In the genomic region with DNA sequence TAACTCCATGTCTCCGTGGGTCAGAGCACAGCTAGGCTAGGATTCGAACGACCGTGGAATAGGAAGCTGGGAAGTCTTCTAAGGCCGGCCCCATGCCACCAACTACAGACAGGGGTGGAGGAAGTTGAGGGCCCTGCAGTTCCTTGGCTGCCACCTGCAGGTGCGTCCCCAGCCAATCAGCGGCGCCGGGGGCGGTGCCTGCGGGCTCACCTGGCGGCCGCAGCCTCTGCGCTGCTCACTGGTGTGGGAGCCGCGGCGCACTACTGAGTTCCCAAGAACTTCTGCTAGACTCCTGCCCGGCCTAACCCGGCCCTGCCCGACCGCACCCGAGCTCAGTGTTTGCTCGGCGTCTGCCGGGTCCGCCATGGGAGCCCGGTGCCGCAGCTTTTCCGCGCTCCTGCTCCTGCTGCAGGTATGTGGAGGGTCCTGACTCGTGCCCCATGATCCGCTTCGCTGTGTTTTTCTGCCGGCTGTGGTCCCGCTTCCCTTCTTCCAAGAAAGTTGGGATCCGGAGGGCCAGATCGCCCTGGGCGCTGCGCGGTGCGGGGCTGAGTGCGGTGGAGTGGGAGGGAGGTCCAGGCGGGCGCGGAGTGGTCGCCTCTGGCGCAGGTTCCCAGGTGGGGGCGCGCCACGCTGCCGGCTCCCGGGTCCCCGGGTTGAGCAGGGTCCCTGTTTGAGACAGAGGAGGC, we compare ENCODE assay signal across 9 mouse cellular contexts. TPM values are rescaled to one million over a fixed set of nuclear protein-coding genes. Genes with fewer than 3 reads are reported as not detected.
DNase-seq lines count a peak whose midpoint lies in the region; ATAC-seq and TF ChIP-seq lines count a peak whose summit lies in the region.
"Had no signal": no experiment of that assay in that cellular context is flagged by ENCODE, and none has a peak within 500 bp of the region (broad histone marks: within the 10 kb centered on the region; RNA-seq: fewer than 3 reads in every experiment).

TSS of gene Cdh1 (plus strand) at position 221 of the 689 bp plus-strand sequence.

- TF ChIP-seq POLR2A in bone marrow macrophage, adult 2 months (IDR thresholded peaks at IDR 0.05; ENCODE audit: borderline replicate concordance, low read depth, low read length): no peak
- TF ChIP-seq POLR2A in kidney, adult 2 months (IDR thresholded peaks at IDR 0.05; ENCODE audit: low read depth, low read length): peak; percentile 73

- peak; percentile 68 for ATAC-seq in liver, embryonic 16.5 days (ENCODE audit: low read depth)
- no peak for ATAC-seq in neural tube, embryonic 12.5 days (ENCODE audit: low FRiP score, low read depth)

- TF ChIP-seq CTCF in gastrocnemius, adult 2 months (IDR thresholded peaks at IDR 0.05): no peak
- no peak for TF ChIP-seq CTCF in bone marrow macrophage, adult 2 months (IDR thresholded peaks at IDR 0.05; ENCODE audit: low read depth, low read length)
- TF ChIP-seq CTCF in kidney, adult 2 months (conservative IDR thresholded peaks at IDR 0.05; ENCODE audit: insufficient read depth, insufficient read length, low read depth, low read length): no peak; the same call in 1 of the 2 replicates

- H3K4me1 ChIP-seq in bone marrow macrophage, adult 2 months (ENCODE audit: control insufficient read depth, insufficient read depth, low read length): peaks cover 6% of the 10 kb centered on the region; the same call in 1 of the 2 replicates
- H3K4me1 ChIP-seq in kidney, adult 2 months (ENCODE audit: control insufficient read depth, insufficient read depth, low read length): peaks cover 9% of the 10 kb centered on the region; the same call in 1 of the 2 replicates
- H3K4me1 ChIP-seq in liver, embryonic 16.5 days (ENCODE audit: control insufficient read depth, low read depth, low read length): no peaks in the 10 kb centered on the region; the same call in none of the 2 replicates
- peaks cover 13% of the 10 kb centered on the region for H3K4me1 ChIP-seq in neural tube, embryonic 12.5 days

- DNase-seq in gastrocnemius, adult 2 months: peak; percentile 22
- no peak for DNase-seq in gastrocnemius, adult 8-10 months (ENCODE audit: low spot score in 2 of 2)
- peak; percentile 35 for DNase-seq in forelimb bud, embryonic 11.5 days (ENCODE audit: low read depth, low spot score)
- DNase-seq in kidney, adult 2 months: peak; percentile 96
- peak; percentile 69 for DNase-seq in thymus, postnatal 14 days

- no peaks in the 10 kb centered on the region for H3K27me3 ChIP-seq in kidney, adult 2 months (replicated peaks; ENCODE audit: control insufficient read depth, insufficient read depth, low read length)
- H3K27me3 ChIP-seq in liver, embryonic 16.5 days (ENCODE audit: control insufficient read depth, insufficient read depth, low read depth, low read length): peaks cover 35% of the 10 kb centered on the region
- H3K27me3 ChIP-seq in neural tube, embryonic 12.5 days (replicated peaks): peaks cover 60% of the 10 kb centered on the region

- H3K4me2 ChIP-seq in liver, embryonic 16.5 days (ENCODE audit: low read depth, low read length): peak within 1 kb of the TSS; percentile 51
- H3K4me2 ChIP-seq in neural tube, embryonic 12.5 days (replicated peaks): peak within 1 kb of the TSS; percentile 86

- no peaks in the 10 kb centered on the region for H3K36me3 ChIP-seq in kidney, adult 2 months (ENCODE audit: control insufficient read depth, insufficient read depth, low read length)
- H3K36me3 ChIP-seq in liver, embryonic 16.5 days (ENCODE audit: control insufficient read depth, insufficient read depth): no peaks in the 10 kb centered on the region
- no peaks in the 10 kb centered on the region for H3K36me3 ChIP-seq in neural tube, embryonic 12.5 days

- intact Hi-C loops in gastrocnemius, adult 2 months (cut with DNase I): no loop called here

- H3K9ac ChIP-seq in liver, embryonic 16.5 days (ENCODE audit: low read depth, low read length): peak within 1 kb of the TSS; percentile 53
- H3K9ac ChIP-seq in neural tube, embryonic 12.5 days: peak within 1 kb of the TSS; percentile 13; the same call in 1 of the 2 replicates

- H3K27ac ChIP-seq in gastrocnemius, adult 2 months: no peak within 1 kb of the TSS
- no peak within 1 kb of the TSS for H3K27ac ChIP-seq in bone marrow macrophage, adult 2 months (ENCODE audit: insufficient read depth, low read depth, low read length)
- H3K27ac ChIP-seq in kidney, adult 2 months (ENCODE audit: insufficient read depth, low read depth, low read length): peak within 1 kb of the TSS; percentile 91
- no peak within 1 kb of the TSS for H3K27ac ChIP-seq in liver, embryonic 16.5 days (ENCODE audit: low read length)
- H3K27ac ChIP-seq in neural tube, embryonic 12.5 days: no peak within 1 kb of the TSS
- H3K27ac ChIP-seq: macrophage had no signal

- peak within 1 kb of the TSS; percentile 68 for H3K4me3 ChIP-seq in gastrocnemius, adult 2 months
- peak within 1 kb of the TSS; percentile 48 for H3K4me3 ChIP-seq in bone marrow macrophage, adult 2 months (ENCODE audit: insufficient read depth, low read length)
- peak within 1 kb of the TSS; percentile 78 for H3K4me3 ChIP-seq in kidney, adult 2 months (ENCODE audit: insufficient read depth, low read depth, low read length)
- H3K4me3 ChIP-seq in liver, embryonic 16.5 days (ENCODE audit: low read depth, low read length): peak within 1 kb of the TSS; percentile 64
- peak within 1 kb of the TSS; percentile 43 for H3K4me3 ChIP-seq in neural tube, embryonic 12.5 days

- WGBS in kidney, adult 2 months: 2% methylated on average over 53 of the region's 53 CpGs
- under 1% methylated on average over 53 of the region's 53 CpGs for WGBS in liver, embryonic 16.5 days (ENCODE audit: insufficient replicate concordance)
- under 1% methylated on average over 53 of the region's 53 CpGs for WGBS in neural tube, embryonic 12.5 days

- H3K9me3 ChIP-seq in liver, embryonic 16.5 days (replicated peaks; ENCODE audit: control insufficient read depth, low read length): no peaks in the 10 kb centered on the region
- no peaks in the 10 kb centered on the region for H3K9me3 ChIP-seq in neural tube, embryonic 12.5 days

RNA-seq across cellular contexts. Expression of gene Cdh1, which starts in this region (rescaled TPM):
- under 1 TPM; 0.17 to 0.51 TPM for total RNA-seq in gastrocnemius, adult 2 months (2021)
- total RNA-seq in gastrocnemius, adult 8-10 months (2022): under 1 TPM; 0.11 to 0.38 (median 0.31) TPM
- 0.12 TPM in 1 of 2 replicates, not detected in the other for polyA plus RNA-seq in bone marrow macrophage, adult 2 months (2012; ENCODE audit: insufficient read depth, insufficient read length, missing spikeins)
- polyA plus RNA-seq in kidney, adult 2 months (2012; rRNA removed): 68.7 and 81.7 TPM in 2 replicates
- 22.9 and 26.5 TPM in 2 replicates for polyA plus RNA-seq in liver, embryonic 16.5 days (2015; fragmentation: Nextera tagmentation; extraction: Ambion mirVana)
- 3.0 and 3.4 TPM in 2 replicates for polyA plus RNA-seq in neural tube, embryonic 12.5 days (2016; fragmentation: Nextera tagmentation; extraction: Ambion mirVana)

Comparison
In these comparisons a context has a peak if more than half of its experiments do, and no peak if none do; other contexts are left out.
1. Peak in DNase-seq and H3K4me3 ChIP-seq in gastrocnemius, adult 2 months; RNA of the gene not detected or under 1 TPM.
2. DNase-seq: peak in forelimb bud, embryonic 11.5 days (single experiment), kidney, adult 2 months (single experiment) and thymus, postnatal 14 days (single experiment); none in gastrocnemius, adult 8-10 months (0 of 2).
3. Peak in every context shown above with its lines, with median percentiles within 50 percentile points of each other: H3K4me3 ChIP-seq.